Comparison of ENCODE assay signal across 12 mouse cellular contexts in genomic region chr19:5815928-5816327, GRCm38 (mm10). TPM values are rescaled to one million over a fixed set of nuclear protein-coding genes. Genes with fewer than 3 reads are reported as not detected.
A peak's percentile ranks its signal among the peaks of the same experiment; 100 is the strongest.
DNase-seq lines count a peak whose midpoint lies in the region; ATAC-seq and TF ChIP-seq lines count a peak whose summit lies in the region.
"Had no signal": no experiment of that assay in that cellular context is flagged by ENCODE, and none has a peak within 500 bp of the region (broad histone marks: within the 10 kb centered on the region; RNA-seq: fewer than 3 reads in every experiment).

No protein-coding gene starts in this region.

- DNase-seq in adrenal gland, adult 2 months, result peak; percentile 69
- no peak for DNase-seq in adrenal gland, postnatal 4 days (ENCODE audit: low spot score in 2 of 2)
- peak; percentile 91 for DNase-seq in 3T3-L1 (ENCODE audit: low read depth, low spot score)
- peak; percentile 86 for DNase-seq in liver, adult 2 months (ENCODE audit: extremely low read depth, low read depth, low spot score)
- no peak for DNase-seq in layer of hippocampus, adult 8-10 months (ENCODE audit: low spot score in 2 of 2)
- no peak for DNase-seq in lung, adult 18-20 months
- DNase-seq: B cell, adult 2 months; cerebellum, adult 18-20 months; lung, postnatal 10 days had no signal

- 29% methylated on average over 4 of the region's 4 CpGs for WGBS in liver, adult 2 months
- WGBS in hindbrain, embryonic 16.5 days, result 81% methylated on average over 4 of the region's 4 CpGs

- H3K4me3 ChIP-seq in liver, adult 2 months (ENCODE audit: insufficient read depth, low read depth, low read length), result no peak overlapping the region
- H3K4me3 ChIP-seq in hindbrain, embryonic 16.5 days (ENCODE audit: low read length), result no peak overlapping the region
- H3K4me3 ChIP-seq: heart, embryonic 15.5 days had no signal

- TF ChIP-seq POLR2A in liver, adult 2 months (IDR thresholded peaks at IDR 0.05; ENCODE audit: extremely low read depth, insufficient read depth, low read length), result no peak

- 0 out of 2 replicates have a peak, but pooled peaks have one; percentile 14 for ATAC-seq in erythroblast, adult 5-6 weeks (replicated peaks; ENCODE audit: low FRiP score, poor library complexity, severe bottlenecking)
- no peak for ATAC-seq in hindbrain, embryonic 16.5 days

- no peaks in the 10 kb centered on the region for H3K27me3 ChIP-seq in liver, adult 2 months (ENCODE audit: control insufficient read depth, insufficient read depth, low read length)
- H3K27me3 ChIP-seq in hindbrain, embryonic 16.5 days (replicated peaks; ENCODE audit: control insufficient read depth, insufficient read depth, low read length), result no peaks in the 10 kb centered on the region
- H3K27me3 ChIP-seq: heart, embryonic 15.5 days had no signal

- no peak for TF ChIP-seq CTCF in liver, adult 2 months (IDR thresholded peaks at IDR 0.05; ENCODE audit: low read depth, low read length)

- H3K27ac ChIP-seq in liver, adult 2 months (replicated peaks; ENCODE audit: insufficient read depth, low read depth, low read length), result peak overlapping the region; percentile 59
- no peak overlapping the region for H3K27ac ChIP-seq in hindbrain, embryonic 16.5 days (ENCODE audit: low read depth, low read length)
- H3K27ac ChIP-seq: heart, embryonic 15.5 days had no signal

- peaks cover 13% of the 10 kb centered on the region for H3K4me1 ChIP-seq in liver, adult 2 months (ENCODE audit: control insufficient read depth, insufficient read depth, low read length)
- peaks cover 25% of the 10 kb centered on the region for H3K4me1 ChIP-seq in hindbrain, embryonic 16.5 days (ENCODE audit: control insufficient read depth, insufficient read depth, low read depth, low read length)

- H3K9me3 ChIP-seq in hindbrain, embryonic 16.5 days (ENCODE audit: control insufficient read depth, low read length), result no peaks in the 10 kb centered on the region
- H3K9me3 ChIP-seq: heart, embryonic 15.5 days had no signal

- no peaks in the 10 kb centered on the region for H3K36me3 ChIP-seq in liver, adult 2 months (ENCODE audit: control insufficient read depth, insufficient read depth, low read length)
- no peaks in the 10 kb centered on the region for H3K36me3 ChIP-seq in hindbrain, embryonic 16.5 days (ENCODE audit: control insufficient read depth, insufficient read depth, low read length)
- H3K36me3 ChIP-seq: heart, embryonic 15.5 days had no signal

- no peak overlapping the region for H3K4me2 ChIP-seq in hindbrain, embryonic 16.5 days (ENCODE audit: low read length)
- H3K4me2 ChIP-seq: heart, embryonic 15.5 days had no signal

- H3K9ac ChIP-seq in liver, adult 2 months (ENCODE audit: low read depth, low read length), result no peak overlapping the region
- H3K9ac ChIP-seq in hindbrain, embryonic 16.5 days (ENCODE audit: low read depth, low read length), result no peak overlapping the region
- H3K9ac ChIP-seq: heart, embryonic 15.5 days had no signal

- H3K79me2 ChIP-seq in liver, adult 2 months (ENCODE audit: control insufficient read depth, insufficient read depth, low read length), result no peaks in the 10 kb centered on the region

RNA-seq across cellular contexts. Expression of gene Scyl1, which starts 44.7 kb away (rescaled TPM):
- 100 to 1,000 TPM; 106 to 109 TPM for total RNA-seq in adrenal gland, adult 2 months (2021)
- 119 and 125 TPM in 2 replicates for polyA plus RNA-seq in adrenal gland, adult 2 months (2012; rRNA removed)
- total RNA-seq in adrenal gland, postnatal 4 days (2021), result 100 to 1,000 TPM; 105 to 110 TPM
- total RNA-seq in erythroblast, adult 5-6 weeks (2015; ENCODE audit: low replicate concordance), result 8.2 and 12.9 TPM in 2 replicates
- 9.1 and 11.9 TPM in 2 replicates for total RNA-seq in erythroblast, adult 5-6 weeks (2017; ENCODE audit: low replicate concordance)
- 28.9 and 35.9 TPM in 2 replicates for total RNA-seq in liver, adult 2 months (2014; rRNA removed)
- polyA plus RNA-seq in liver, adult 2 months (2012; rRNA removed), result 40.9 and 46.6 TPM in 2 replicates
- total RNA-seq in layer of hippocampus, adult 8-10 months (2022), result 10 to 100 TPM; 77.7 to 94.4 (median 88.1) TPM
- polyA plus RNA-seq in hindbrain, embryonic 16.5 days (2015; fragmentation: Nextera tagmentation; extraction: Ambion mirVana), result 83.2 and 93.9 TPM in 2 replicates

RNA-seq across cellular contexts. Expression of gene Frmd8, which starts 59.1 kb away (rescaled TPM):
- 10 to 100 TPM; 41.2 to 51.4 TPM for total RNA-seq in adrenal gland, adult 2 months (2021)
- polyA plus RNA-seq in adrenal gland, adult 2 months (2012; rRNA removed), result 27.8 and 36.4 TPM in 2 replicates
- total RNA-seq in adrenal gland, postnatal 4 days (2021), result 10 to 100 TPM; 42.4 to 45.9 TPM
- 5.4 and 6.0 TPM in 2 replicates for total RNA-seq in erythroblast, adult 5-6 weeks (2015; ENCODE audit: low replicate concordance)
- 4.2 and 6.8 TPM in 2 replicates for total RNA-seq in erythroblast, adult 5-6 weeks (2017; ENCODE audit: low replicate concordance)
- 5.2 and 5.9 TPM in 2 replicates for total RNA-seq in liver, adult 2 months (2014; rRNA removed)
- polyA plus RNA-seq in liver, adult 2 months (2012; rRNA removed), result 10.3 and 14.2 TPM in 2 replicates
- total RNA-seq in layer of hippocampus, adult 8-10 months (2022), result 10 to 100 TPM; 10.4 to 20.8 (median 16.3) TPM
- 18.1 and 20.1 TPM in 2 replicates for polyA plus RNA-seq in hindbrain, embryonic 16.5 days (2015; fragmentation: Nextera tagmentation; extraction: Ambion mirVana)

Comparison
In these comparisons a context has a peak if more than half of its experiments do, and no peak if none do; other contexts are left out.
1. DNase-seq: peak in adrenal gland, adult 2 months (single experiment), 3T3-L1 (single experiment) and liver, adult 2 months (single experiment); none in adrenal gland, postnatal 4 days (0 of 2), layer of hippocampus, adult 8-10 months (0 of 2) and lung, adult 18-20 months (0 of 2).